Mouse (Mus musculus): ENCODE data around the gene Vsx1. TPM values are rescaled to one million over a fixed set of nuclear protein-coding genes. Genes with fewer than 3 reads are reported as not detected.
A peak's percentile ranks its signal among the peaks of the same experiment; 100 is the strongest.

The Vsx1 gene
- total RNA-seq (2014; rRNA removed; ENCODE audit: low replicate concordance) (not detected in 2 replicates), polyA plus RNA-seq (2015; fragmentation: Nextera tagmentation; extraction: Ambion mirVana) (not detected in 2 replicates)

- peaks cover 64% of the 10 kb centered on the region for H3K27me3 ChIP-seq (ENCODE audit: control insufficient read depth, insufficient read depth, low read length)
- H3K9me3 ChIP-seq (replicated peaks; ENCODE audit: control insufficient read depth, low read length) = no peaks in the 10 kb centered on the region
- H3K4me3 ChIP-seq (ENCODE audit: low read depth, low read length) = peak within 1 kb of the TSS; percentile 47
- H3K4me2 ChIP-seq (ENCODE audit: low read depth, low read length) = peak within 1 kb of the TSS; percentile 68
- ATAC-seq (ENCODE audit: insufficient read depth, low read depth) = no peak
- DNase-seq (ENCODE audit: low spot score) = no peak
- H3K27ac ChIP-seq (ENCODE audit: low read depth) = no peak within 1 kb of the TSS
- TF ChIP-seq CTCF (IDR thresholded peaks at IDR 0.05; ENCODE audit: low read depth) (no peak), EP300 (IDR thresholded peaks at IDR 0.05; ENCODE audit: low read depth) (no peak)
- 47% methylated on average over 15 of the region's 16 CpGs for WGBS
- no peaks in the 10 kb centered on the region for H3K4me1 ChIP-seq (ENCODE audit: control insufficient read depth, insufficient read depth)
- no peaks in the 10 kb centered on the region for H3K36me3 ChIP-seq (replicated peaks; ENCODE audit: control insufficient read depth, insufficient read depth, low read length)
- H3K9ac ChIP-seq (replicated peaks; ENCODE audit: low read depth, low read length) = peak within 1 kb of the TSS; percentile 42
These were observed at the start of gene Vsx1 for GRCm38 (mm10) chr2:150689223-150689800. Gene Vsx1 (minus strand): TSS chr2:150689360.

DNA sequence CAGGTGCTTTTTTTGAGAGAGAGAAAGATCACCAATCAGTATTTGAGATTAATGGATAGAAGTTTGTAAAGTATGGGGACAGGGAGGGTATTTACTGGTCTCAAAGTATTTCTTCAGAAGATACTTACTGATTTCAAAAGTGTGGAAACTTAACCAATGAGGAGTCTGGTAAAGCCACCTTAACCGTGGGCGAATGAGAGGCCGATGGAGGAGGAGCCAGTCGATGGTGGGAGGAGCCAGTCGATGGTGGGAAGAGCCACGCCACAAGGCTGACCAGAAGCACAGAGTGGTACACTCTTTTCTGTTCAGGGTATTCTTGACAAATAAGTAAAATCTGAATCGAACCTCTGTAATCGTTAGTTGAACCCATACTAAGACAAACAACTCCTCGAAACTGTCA lies 48.7 kb upstream of the Vsx1 start:
- no peak overlapping the region for H3K9ac ChIP-seq (replicated peaks; ENCODE audit: low read depth, low read length)
- H3K9me3 ChIP-seq (replicated peaks; ENCODE audit: control insufficient read depth, low read length) = no peaks in the 10 kb centered on the region
- no peak overlapping the region for H3K27ac ChIP-seq (ENCODE audit: low read depth)
- H3K27me3 ChIP-seq (ENCODE audit: control insufficient read depth, insufficient read depth, low read length) = no peaks in the 10 kb centered on the region
- DNase-seq (ENCODE audit: low spot score) (no peak), ATAC-seq (ENCODE audit: insufficient read depth, low read depth) (no peak)
- 70% methylated on average over 9 of the region's 9 CpGs for whole genome bisulfite sequencing
- no peaks in the 10 kb centered on the region for H3K4me1 ChIP-seq (ENCODE audit: control insufficient read depth, insufficient read depth)
- no peaks in the 10 kb centered on the region for H3K36me3 ChIP-seq (replicated peaks; ENCODE audit: control insufficient read depth, insufficient read depth, low read length)
- no peak for TF ChIP-seq CTCF (IDR thresholded peaks at IDR 0.05; ENCODE audit: low read depth)
- TF ChIP-seq EP300 (IDR thresholded peaks at IDR 0.05; ENCODE audit: low read depth) = no peak
- no peak overlapping the region for H3K4me2 ChIP-seq (ENCODE audit: low read depth, low read length)
- H3K4me3 ChIP-seq (ENCODE audit: low read depth, low read length) = no peak overlapping the region

DNA sequence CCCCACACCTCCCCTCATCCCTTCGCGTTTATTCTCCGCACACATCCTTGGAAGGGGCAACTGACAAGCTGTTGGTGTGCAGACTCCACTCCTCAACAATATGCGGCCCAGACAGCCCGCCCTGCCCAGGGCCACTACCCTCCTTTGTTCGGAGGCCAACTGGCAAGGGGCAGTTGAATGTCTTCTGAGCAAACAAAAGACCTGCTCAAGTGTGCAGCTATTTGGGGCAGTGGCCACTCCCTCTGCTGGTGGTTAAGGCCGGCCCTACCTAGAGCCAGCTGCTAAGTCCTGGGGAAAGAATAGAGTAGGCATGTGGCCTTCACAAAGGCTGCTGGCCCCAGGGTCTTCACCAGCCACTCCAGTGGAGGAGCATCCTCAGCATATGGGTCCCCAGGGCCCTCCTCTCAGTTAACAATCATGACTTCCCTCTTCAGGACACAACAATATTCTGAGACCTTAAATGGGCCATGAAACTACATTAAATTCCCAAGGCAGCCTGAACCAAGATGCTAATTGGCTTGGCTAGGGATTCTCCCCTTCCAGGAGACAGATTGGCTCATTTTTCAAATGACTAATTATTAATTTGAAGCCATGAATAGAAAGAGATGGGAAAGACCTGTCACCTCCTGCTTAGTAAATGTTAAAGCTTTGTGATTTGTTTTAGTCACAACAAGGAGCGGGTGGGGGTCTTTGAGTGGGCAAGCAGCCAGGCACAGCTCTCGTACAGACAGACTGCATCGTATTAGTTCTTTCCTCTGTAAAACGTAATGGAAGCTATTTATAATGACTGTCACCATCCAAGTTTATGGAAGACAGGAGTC lies 46.8 kb upstream of the Vsx1 start:
- Histone ChIP-seq H3K9me3 (replicated peaks; ENCODE audit: control insufficient read depth, low read length) (no peaks in the 10 kb centered on the region), H3K9ac (replicated peaks; ENCODE audit: low read depth, low read length) (no peak overlapping the region), H3K27ac (ENCODE audit: low read depth) (no peak overlapping the region), H3K4me3 (ENCODE audit: low read depth, low read length) (no peak overlapping the region), H3K36me3 (replicated peaks; ENCODE audit: control insufficient read depth, insufficient read depth, low read length) (no peaks in the 10 kb centered on the region), H3K4me2 (ENCODE audit: low read depth, low read length) (no peak overlapping the region), H3K4me1 (ENCODE audit: control insufficient read depth, insufficient read depth) (no peaks in the 10 kb centered on the region), H3K27me3 (ENCODE audit: control insufficient read depth, insufficient read depth, low read length) (no peaks in the 10 kb centered on the region)
- DNase-seq (ENCODE audit: low spot score) = no peak
- TF ChIP-seq EP300 (IDR thresholded peaks at IDR 0.05; ENCODE audit: low read depth) = no peak
- no peak for TF ChIP-seq CTCF (IDR thresholded peaks at IDR 0.05; ENCODE audit: low read depth)
- 67% methylated on average over 11 of the region's 11 CpGs for WGBS
- no peak for ATAC-seq (ENCODE audit: insufficient read depth, low read depth)

DNA sequence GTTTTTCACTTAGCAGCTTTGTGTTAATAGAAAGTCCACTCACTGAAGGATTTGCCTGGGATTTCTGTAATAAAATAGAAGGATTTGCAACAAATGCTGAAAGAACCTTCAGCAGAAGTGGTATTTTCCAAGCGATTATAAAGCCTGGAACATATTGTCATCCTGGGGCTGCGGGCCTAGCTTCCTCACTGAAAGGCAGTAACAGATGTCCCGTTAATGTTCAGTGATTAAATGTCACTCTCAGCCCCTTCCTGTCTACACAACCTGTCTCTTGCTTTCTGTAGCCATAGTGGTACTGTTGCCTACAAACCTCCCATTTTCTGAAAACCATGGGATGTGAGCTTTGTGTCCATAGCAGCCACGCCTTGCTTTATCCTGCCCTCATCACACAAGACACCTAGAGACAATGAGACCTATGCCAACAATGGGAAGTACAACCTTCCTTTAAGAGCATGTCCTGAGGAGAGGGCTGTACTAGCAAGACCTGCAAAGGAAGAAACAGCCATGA lies 23.1 kb upstream of the Vsx1 start:
- ATAC-seq (ENCODE audit: insufficient read depth, low read depth) (no peak), DNase-seq (ENCODE audit: low spot score) (no peak)
- Histone ChIP-seq H3K4me2 (ENCODE audit: low read depth, low read length) (no peak overlapping the region), H3K27me3 (ENCODE audit: control insufficient read depth, insufficient read depth, low read length) (no peaks in the 10 kb centered on the region), H3K9me3 (replicated peaks; ENCODE audit: control insufficient read depth, low read length) (no peaks in the 10 kb centered on the region), H3K9ac (replicated peaks; ENCODE audit: low read depth, low read length) (no peak overlapping the region), H3K36me3 (replicated peaks; ENCODE audit: control insufficient read depth, insufficient read depth, low read length) (no peaks in the 10 kb centered on the region), H3K4me3 (ENCODE audit: low read depth, low read length) (no peak overlapping the region), H3K27ac (ENCODE audit: low read depth) (no peak overlapping the region), H3K4me1 (ENCODE audit: control insufficient read depth, insufficient read depth) (no peaks in the 10 kb centered on the region)
- no peak for TF ChIP-seq EP300 (IDR thresholded peaks at IDR 0.05; ENCODE audit: low read depth)
- no peak for TF ChIP-seq CTCF (IDR thresholded peaks at IDR 0.05; ENCODE audit: low read depth)
- WGBS = 68% methylated on average over 4 of the region's 4 CpGs

GRCm38 (mm10) chr2:150691481-150692170 lies 2.5 kb upstream of the Vsx1 start:
- no peak for DNase-seq (ENCODE audit: low spot score)
- no peak for ATAC-seq (ENCODE audit: insufficient read depth, low read depth)
- H3K36me3 ChIP-seq (replicated peaks; ENCODE audit: control insufficient read depth, insufficient read depth, low read length) = no peaks in the 10 kb centered on the region
- H3K9me3 ChIP-seq (replicated peaks; ENCODE audit: control insufficient read depth, low read length) = no peaks in the 10 kb centered on the region
- H3K4me3 ChIP-seq (ENCODE audit: low read depth, low read length) = no peak overlapping the region
- H3K9ac ChIP-seq (replicated peaks; ENCODE audit: low read depth, low read length) = no peak overlapping the region
- H3K4me2 ChIP-seq (ENCODE audit: low read depth, low read length) = no peak overlapping the region
- H3K27me3 ChIP-seq (ENCODE audit: control insufficient read depth, insufficient read depth, low read length) = peaks cover 54% of the 10 kb centered on the region
- TF ChIP-seq EP300 (IDR thresholded peaks at IDR 0.05; ENCODE audit: low read depth) = no peak
- TF ChIP-seq CTCF (IDR thresholded peaks at IDR 0.05; ENCODE audit: low read depth) = no peak
- H3K4me1 ChIP-seq (ENCODE audit: control insufficient read depth, insufficient read depth) = no peaks in the 10 kb centered on the region
- no peak overlapping the region for H3K27ac ChIP-seq (ENCODE audit: low read depth)
- WGBS = 62% methylated on average over 6 of the region's 6 CpGs

All from heart, postnatal 0 days (tissue).